Mouse (Mus musculus): Measurements from ENCODE around the gene Baat.
"Not testable (repeated sequence)": the region's sequence is repeated elsewhere in the genome, so short reads cannot be mapped to it uniquely, and the experiment has no call there.

Gene Baat

GRCm38 (mm10) chr4:49506386-49506785 lies at the start of gene Baat:
TSS of gene Baat (minus strand) at chr4:49506557.
- no peak for DNase-seq

- DNase-seq, result no peak
Measured at GRCm38 (mm10) chr4:49553380-49553779, 47.0 kb upstream of the Baat start.

GRCm38 (mm10) chr4:49549383-49549782 lies 43.0 kb upstream of the Baat start, which contains the start of gene Aldob:
TSS of gene Aldob (minus strand) at chr4:49549546.
- no peak for DNase-seq

GRCm38 (mm10) chr4:49547544-49548219 lies 41.3 kb upstream of the Baat start:
- no peak for DNase-seq

GRCm38 (mm10) chr4:49546873-49547543 lies 40.7 kb upstream of the Baat start:
- DNase-seq, result no peak

GRCm38 (mm10) chr4:49546026-49546425 lies 39.7 kb upstream of the Baat start:
- no peak for DNase-seq

GRCm38 (mm10) chr4:49540966-49541365 lies 34.6 kb upstream of the Baat start:
- DNase-seq, result no peak

GRCm38 (mm10) chr4:49539665-49540064 lies 33.3 kb upstream of the Baat start:
- no peak for DNase-seq

GRCm38 (mm10) chr4:49536671-49537070 lies 30.3 kb upstream of the Baat start:
- no peak for DNase-seq

GRCm38 (mm10) chr4:49535675-49536294 lies 29.4 kb upstream of the Baat start:
- DNase-seq, result no peak

GRCm38 (mm10) chr4:49535036-49535435 lies 28.7 kb upstream of the Baat start:
- DNase-seq, result no peak

GRCm38 (mm10) chr4:49522576-49522975 lies 16.2 kb upstream of the Baat start:
- peak; percentile 83 for DNase-seq

- no peak for DNase-seq
Measured at GRCm38 (mm10) chr4:49521346-49521745, 15.0 kb upstream of the Baat start.

- peak; percentile 94 for DNase-seq
Measured at GRCm38 (mm10) chr4:49520572-49521340, 14.4 kb upstream of the Baat start, which contains the start of the genes Mrpl50 and Zfp189. TSS of gene Mrpl50 (minus strand) at chr4:49521093. TSS of gene Zfp189 (plus strand) at chr4:49521176.

GRCm38 (mm10) chr4:49519476-49519875 lies 13.1 kb upstream of the Baat start:
- no peak for DNase-seq

GRCm38 (mm10) chr4:49514441-49514840 lies 8.1 kb upstream of the Baat start:
- no peak for DNase-seq

- no peak for DNase-seq
Measured at GRCm38 (mm10) chr4:49512636-49513035, 6.3 kb upstream of the Baat start.

GRCm38 (mm10) chr4:49510236-49510835 lies 4.0 kb upstream of the Baat start:
- not testable (repeated sequence) for DNase-seq

GRCm38 (mm10) chr4:49509183-49509582 lies 2.8 kb upstream of the Baat start:
- DNase-seq, result no peak

GRCm38 (mm10) chr4:49503563-49503962 lies 2.8 kb downstream of the Baat start:
- no peak for DNase-seq

- DNase-seq, result not testable (repeated sequence)
Measured at GRCm38 (mm10) chr4:49485934-49486650, 20.3 kb downstream of the Baat start.

GRCm38 (mm10) chr4:49485442-49485841 lies 20.9 kb downstream of the Baat start:
- DNase-seq, result no peak

Measured in right cerebral cortex, postnatal 25 days (tissue).